Mouse (Mus musculus) thymus, adult 2 months (tissue): Measurements from ENCODE around the gene Il5ra.

Experiments used
- CTCF ChIP-seq: fragments of 200-500 bp; IDR thresholded peaks from 2 replicates; pipeline ENCODE4 v1.5.1; 2012; ENCODE audit warnings: mild to moderate bottlenecking, control low read depth, low read length, moderate library complexity, borderline replicate concordance; ENCODE audit not compliant: control insufficient read depth, poor library complexity, insufficient read depth; ENCODE audit errors: extremely low read depth
- POLR2A ChIP-seq: fragments of 200-500 bp; IDR thresholded peaks from 2 replicates; pipeline ENCODE4 v1.6.1; 2012; ENCODE audit warnings: mild to moderate bottlenecking, low read length, control low read depth, moderate library complexity; ENCODE audit not compliant: control insufficient read depth, poor library complexity, insufficient read depth; ENCODE audit errors: extremely low read depth

DNA sequence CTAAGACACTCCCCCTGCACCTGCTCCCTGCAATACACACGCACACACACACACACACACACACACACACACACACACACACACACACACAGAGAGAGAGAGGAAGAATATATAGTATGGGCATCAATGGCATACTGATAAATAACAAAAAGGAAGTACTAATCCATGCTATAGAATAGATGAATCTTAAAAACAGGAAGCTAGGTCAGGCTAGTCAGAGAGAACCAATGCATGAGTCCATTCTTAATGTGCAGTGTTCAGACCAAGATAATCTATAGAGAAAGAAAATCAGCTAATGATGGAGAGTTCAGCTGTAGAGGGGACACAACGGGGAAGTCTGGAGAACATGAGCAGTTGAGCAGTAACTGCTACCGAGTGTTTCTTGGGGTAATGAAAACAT, 9.5 kb upstream of the Il5ra start:
- TF ChIP-seq CTCF, result no peak
- no peak for TF ChIP-seq POLR2A
